Mouse (Mus musculus): ENCODE measurements around the gene Ptgis. TPM values are rescaled to one million over a fixed set of nuclear protein-coding genes. Genes with fewer than 3 reads are reported as not detected.
A peak's percentile ranks its signal among the peaks of the same experiment; 100 is the strongest.

The Ptgis gene
- polyA plus RNA-seq, 1 experiment from 2014 or later = 18.2 TPM

DNA sequence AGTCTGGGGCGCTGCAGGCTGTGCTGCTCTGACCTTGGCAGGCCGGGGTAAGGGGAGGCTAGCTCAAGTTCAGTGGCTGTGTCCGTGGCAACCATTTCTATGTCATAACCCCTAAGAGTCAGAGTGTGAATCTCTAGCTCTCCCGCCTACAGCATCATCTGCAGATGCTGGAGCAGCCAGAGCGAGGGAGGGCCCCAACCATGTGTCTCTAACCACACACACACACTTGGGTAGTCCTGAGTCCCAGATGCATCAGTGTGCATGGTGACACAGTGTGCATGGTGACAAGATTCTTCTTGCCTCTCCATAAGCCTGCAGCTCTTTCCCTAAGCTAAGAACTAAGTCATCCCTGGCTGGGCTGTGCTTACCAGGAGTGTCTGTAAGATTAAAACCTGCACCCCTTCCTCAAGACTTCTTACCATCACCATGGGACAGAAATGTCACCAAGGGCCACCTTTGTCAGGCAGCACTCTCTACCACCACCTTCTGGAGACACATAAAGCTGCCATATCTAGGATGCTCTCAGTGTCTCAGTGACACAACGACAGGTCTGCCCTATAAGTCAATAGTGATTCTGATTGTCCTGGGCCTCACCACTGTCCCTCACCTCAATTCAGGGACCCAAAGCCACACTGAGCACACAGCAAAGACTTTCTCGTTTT is 36.8 kb downstream of the Ptgis start:
- Histone ChIP-seq H3K27ac (no peak overlapping the region), H3K27me3 (replicated peaks) (no peaks in the 10 kb centered on the region), H3K4me2 (no peak overlapping the region), H3K4me3 (replicated peaks) (no peak overlapping the region), H3K36me3 (no peaks in the 10 kb centered on the region), H3K4me1 (no peaks in the 10 kb centered on the region), H3K9ac (no peak overlapping the region), H3K9me3 (no peaks in the 10 kb centered on the region)
- 79% methylated on average over 7 of the region's 7 CpGs for WGBS
- no peak for ATAC-seq (ENCODE audit: insufficient read depth, low FRiP score, low read depth)

DNA sequence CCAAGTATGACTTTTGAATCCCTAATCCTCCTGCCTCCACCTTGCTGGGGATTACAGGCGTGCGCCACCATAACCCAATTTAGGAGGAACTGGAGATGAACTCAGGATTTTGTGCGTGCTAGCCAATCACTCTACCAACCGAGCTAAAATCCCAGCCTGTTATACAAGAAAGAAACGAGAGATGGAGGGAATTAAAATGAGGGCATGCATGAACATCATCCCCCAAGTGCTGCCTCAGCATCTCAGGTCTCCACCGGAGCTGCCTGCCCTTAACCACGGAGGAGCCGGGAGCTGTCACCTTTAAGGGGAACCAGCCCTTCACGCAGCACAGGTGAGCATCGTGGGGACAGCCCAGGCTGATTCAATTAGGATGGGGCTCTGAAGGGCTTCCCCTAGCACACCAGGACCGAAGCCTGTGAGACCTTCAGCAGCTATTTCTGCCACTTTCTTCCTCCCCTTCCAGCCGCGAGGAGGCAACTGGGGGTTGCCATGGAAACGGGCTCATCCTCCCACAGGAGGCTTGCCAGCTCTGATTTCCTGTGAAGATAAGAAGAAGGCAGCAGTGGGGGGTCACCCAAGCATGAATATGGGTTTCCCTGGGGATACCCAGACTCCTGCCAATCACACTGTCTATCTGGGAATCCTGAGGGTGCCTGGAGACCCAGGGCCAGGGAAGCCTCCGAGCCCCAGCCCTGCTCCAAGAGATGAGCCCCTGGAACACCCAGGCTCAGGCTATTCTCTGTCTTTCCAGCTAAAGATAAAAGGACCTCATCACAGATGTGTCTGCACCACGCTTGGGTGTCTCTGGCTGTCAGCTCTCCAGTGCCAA is 38.7 kb downstream of the Ptgis start:
- 45% methylated on average over 16 of the region's 16 CpGs for WGBS
- Histone ChIP-seq H3K4me1 (no peaks in the 10 kb centered on the region), H3K9me3 (no peaks in the 10 kb centered on the region), H3K27me3 (replicated peaks) (no peaks in the 10 kb centered on the region), H3K4me3 (replicated peaks) (no peak overlapping the region), H3K36me3 (no peaks in the 10 kb centered on the region), H3K9ac (no peak overlapping the region), H3K27ac (no peak overlapping the region), H3K4me2 (no peak overlapping the region)
- ATAC-seq (ENCODE audit: insufficient read depth, low FRiP score, low read depth) = no peak

DNA sequence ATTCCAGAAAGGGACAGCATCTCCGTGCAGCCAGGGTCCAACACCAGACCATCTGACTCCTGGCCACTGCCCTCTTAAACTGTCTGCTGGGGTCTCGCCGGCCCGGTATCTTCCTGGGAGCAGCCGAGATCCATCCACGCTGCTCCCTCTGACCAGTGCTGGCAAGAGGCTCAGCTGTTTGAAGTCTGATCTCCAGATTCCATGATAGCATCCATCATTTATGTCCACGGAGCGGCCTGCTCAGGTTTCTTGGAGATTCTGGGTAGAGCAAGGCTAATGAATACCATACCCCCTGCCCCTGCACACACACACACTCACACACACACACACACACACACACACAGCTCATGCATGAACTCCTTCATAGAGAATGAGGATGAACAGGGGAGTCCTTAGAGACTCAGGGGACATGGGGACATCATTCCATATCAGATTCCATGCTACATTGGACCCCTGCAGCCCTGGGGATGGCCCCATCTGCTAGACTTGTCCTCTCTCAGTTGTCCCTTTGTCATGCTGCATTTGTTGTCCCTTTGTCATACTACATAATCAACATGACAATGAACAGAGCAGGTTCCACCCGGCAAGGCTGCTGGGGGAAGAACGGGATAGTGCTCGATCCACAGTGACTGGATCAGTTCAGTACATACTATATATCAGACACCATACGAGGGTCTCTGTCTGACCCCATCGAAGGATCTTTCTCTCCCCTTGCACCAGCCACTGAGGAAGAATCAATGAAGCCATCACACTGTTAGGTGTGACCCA is 41.6 kb downstream of the Ptgis start:
- ATAC-seq (ENCODE audit: insufficient read depth, low FRiP score, low read depth) = no peak
- H3K4me3 ChIP-seq (replicated peaks) = no peak overlapping the region
- no peaks in the 10 kb centered on the region for H3K9me3 ChIP-seq
- H3K36me3 ChIP-seq = no peaks in the 10 kb centered on the region
- no peak overlapping the region for H3K4me2 ChIP-seq
- H3K27me3 ChIP-seq (replicated peaks) = no peaks in the 10 kb centered on the region
- H3K9ac ChIP-seq = no peak overlapping the region
- H3K4me1 ChIP-seq = no peaks in the 10 kb centered on the region
- WGBS = 43% methylated on average over 13 of the region's 13 CpGs
- no peak overlapping the region for H3K27ac ChIP-seq

DNA sequence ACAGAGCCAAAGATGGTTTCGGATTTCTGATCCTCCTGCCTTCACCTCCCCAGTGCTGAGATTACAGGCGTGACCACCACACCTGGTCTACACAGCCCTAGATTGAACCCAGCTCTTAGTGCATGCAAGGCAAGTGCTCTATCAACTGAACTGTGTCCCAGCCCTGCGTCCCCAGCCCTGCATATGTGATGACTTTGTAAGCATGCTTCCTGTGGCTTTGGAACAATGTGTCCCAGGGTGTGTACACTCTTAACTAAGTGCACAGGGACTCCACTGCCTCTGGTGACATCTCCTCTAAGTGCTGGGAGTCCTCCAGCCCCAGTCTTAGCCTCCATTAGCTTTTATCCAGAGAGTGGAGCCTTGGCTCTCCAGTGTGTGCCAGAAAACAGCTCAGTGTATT is 47.0 kb downstream of the Ptgis start:
- Histone ChIP-seq H3K4me3 (replicated peaks) (no peak overlapping the region), H3K27me3 (replicated peaks) (peaks cover 21% of the 10 kb centered on the region), H3K9ac (no peak overlapping the region), H3K4me1 (peaks cover 22% of the 10 kb centered on the region), H3K9me3 (no peaks in the 10 kb centered on the region), H3K36me3 (no peaks in the 10 kb centered on the region), H3K27ac (no peak overlapping the region), H3K4me2 (no peak overlapping the region)
- ATAC-seq (ENCODE audit: insufficient read depth, low FRiP score, low read depth) = no peak
- 72% methylated on average over 3 of the region's 3 CpGs for WGBS

DNA sequence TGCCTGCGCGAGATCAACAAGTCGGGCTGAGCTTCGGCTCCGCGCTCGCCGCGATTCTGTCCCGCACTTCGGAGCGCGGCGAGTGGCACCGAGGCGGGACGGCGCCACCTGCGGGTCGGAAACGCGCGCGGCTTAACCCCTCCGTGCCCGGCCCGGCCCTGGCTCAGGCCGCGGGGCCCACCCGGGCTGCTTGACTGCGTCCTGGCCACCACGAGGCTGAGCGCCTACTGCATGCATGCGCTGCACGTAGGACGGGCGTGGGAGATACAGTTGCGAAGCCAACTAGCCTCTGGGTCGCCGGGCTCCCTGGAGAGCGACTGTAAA is 50.4 kb downstream of the Ptgis start, which contains the start of gene Kcnb1:
Kcnb1 (minus strand) TSS at position 80 of the 324 bp plus-strand sequence.
- Histone ChIP-seq H3K4me1 (peaks cover 27% of the 10 kb centered on the region), H3K27ac (no peak within 1 kb of the TSS), H3K4me2 (peak within 1 kb of the TSS; percentile 67), H3K36me3 (no peaks in the 10 kb centered on the region), H3K9me3 (no peaks in the 10 kb centered on the region), H3K27me3 (replicated peaks) (peaks cover 40% of the 10 kb centered on the region), H3K9ac (no peak within 1 kb of the TSS; the same call in 1 of the 2 replicates), H3K4me3 (replicated peaks) (peak within 1 kb of the TSS; percentile 47)
- WGBS = under 1% methylated on average over 40 of the region's 41 CpGs
- peak; percentile 38; the same call in 1 of the 2 replicates for ATAC-seq (ENCODE audit: insufficient read depth, low FRiP score, low read depth)

DNA sequence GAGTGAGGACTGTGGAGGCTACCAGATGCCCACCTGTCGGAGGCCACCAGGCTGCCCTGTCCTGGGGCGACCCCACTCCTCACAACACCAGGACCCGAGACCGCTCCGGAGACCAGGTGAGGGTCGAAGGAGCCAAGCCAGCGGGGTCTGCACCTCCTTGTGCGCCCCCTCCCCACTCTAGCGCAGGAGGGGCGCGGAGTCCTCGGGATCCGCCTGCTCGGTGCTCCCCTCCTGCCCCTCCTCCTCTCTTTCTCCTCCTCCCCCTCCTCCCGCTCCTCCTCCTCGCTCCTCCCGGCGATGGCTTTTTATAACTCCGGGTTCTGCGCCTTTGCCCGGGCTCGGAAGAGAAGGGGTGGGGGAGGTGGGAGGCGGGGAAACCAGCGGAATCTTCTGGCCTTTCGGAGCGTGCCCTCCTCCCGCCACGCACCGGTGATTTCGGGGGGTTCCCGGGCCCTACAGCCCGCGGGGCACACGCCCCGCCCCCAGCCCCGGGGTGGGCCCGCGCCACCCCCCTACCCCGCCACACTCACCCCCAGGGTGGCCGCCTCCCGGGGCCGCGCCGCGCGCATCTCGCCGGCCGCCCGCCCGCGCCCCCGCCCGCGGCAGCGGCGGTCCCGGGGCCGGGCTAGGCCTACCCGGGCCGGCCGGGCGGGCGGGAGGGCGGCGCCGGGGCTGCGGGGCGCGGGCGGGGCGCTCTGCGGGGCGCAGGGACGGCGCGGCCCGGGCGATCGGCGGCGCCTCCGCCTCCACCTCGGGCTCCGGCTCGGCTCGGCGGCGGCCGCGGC is 50.9 kb downstream of the Ptgis start:
- Histone ChIP-seq H3K4me3 (replicated peaks) (peak overlapping the region; percentile 47), H3K9me3 (no peaks in the 10 kb centered on the region), H3K9ac (no peak overlapping the region; the same call in 1 of the 2 replicates), H3K27ac (no peak overlapping the region), H3K4me2 (peak overlapping the region; percentile 67), H3K36me3 (no peaks in the 10 kb centered on the region), H3K4me1 (peaks cover 27% of the 10 kb centered on the region), H3K27me3 (replicated peaks) (peaks cover 40% of the 10 kb centered on the region)
- peak; percentile 38 for ATAC-seq (ENCODE audit: insufficient read depth, low FRiP score, low read depth)
- WGBS = under 1% methylated on average over 54 of the region's 91 CpGs

DNA sequence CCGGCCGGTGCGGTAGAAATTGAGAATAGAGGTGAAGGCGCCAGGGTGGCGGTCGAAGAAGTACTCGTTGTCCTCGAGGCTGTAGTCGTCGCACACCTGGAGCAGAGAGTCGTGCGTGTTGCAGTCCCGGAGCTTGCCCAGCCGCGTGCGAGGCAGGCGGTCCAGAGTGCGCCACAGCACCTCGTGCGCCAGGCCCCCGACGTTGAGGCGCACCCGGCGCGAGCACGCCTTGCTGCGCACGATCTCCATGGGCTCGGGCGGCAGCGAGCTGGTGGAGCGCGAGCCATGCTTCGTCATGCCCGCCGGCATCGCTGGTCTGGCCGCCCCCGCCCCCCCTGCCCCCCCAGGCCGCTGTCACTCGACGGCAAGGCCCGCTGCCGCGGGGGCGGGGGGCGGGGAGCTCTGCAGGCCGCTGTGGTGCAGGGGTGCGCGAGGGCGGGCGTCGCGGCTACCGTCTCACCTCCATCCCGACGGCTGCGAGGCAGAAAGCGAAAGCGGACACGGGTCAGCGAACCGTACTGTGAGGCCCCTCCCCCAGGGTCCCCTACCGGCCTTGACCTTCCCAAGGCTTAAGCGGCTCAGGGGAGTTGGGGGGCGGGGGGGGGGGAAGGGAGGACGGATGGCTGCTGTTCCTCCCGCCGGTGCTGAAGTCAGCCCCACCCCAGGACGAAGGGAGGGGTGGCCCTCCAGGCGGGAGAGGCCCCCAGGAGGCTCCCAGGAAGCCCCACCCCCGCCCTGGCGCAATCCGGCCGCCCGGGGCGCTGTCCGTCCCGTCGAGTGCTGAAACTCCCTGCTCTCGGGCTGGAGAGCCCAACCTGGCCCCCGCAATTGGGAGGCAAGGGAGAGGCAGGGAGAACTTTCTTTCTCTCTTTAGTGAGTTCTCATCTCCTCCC is 51.8 kb downstream of the Ptgis start:
- peak; percentile 63; the same call in 1 of the 2 replicates for ATAC-seq (ENCODE audit: insufficient read depth, low FRiP score, low read depth)
- Histone ChIP-seq H3K4me3 (replicated peaks) (peak overlapping the region; percentile 47), H3K27ac (no peak overlapping the region), H3K9me3 (no peaks in the 10 kb centered on the region), H3K4me1 (peaks cover 27% of the 10 kb centered on the region), H3K4me2 (peak overlapping the region; percentile 67), H3K9ac (no peak overlapping the region), H3K27me3 (replicated peaks) (peaks cover 40% of the 10 kb centered on the region), H3K36me3 (no peaks in the 10 kb centered on the region)
- WGBS = 14% methylated on average over 62 of the region's 83 CpGs

DNA sequence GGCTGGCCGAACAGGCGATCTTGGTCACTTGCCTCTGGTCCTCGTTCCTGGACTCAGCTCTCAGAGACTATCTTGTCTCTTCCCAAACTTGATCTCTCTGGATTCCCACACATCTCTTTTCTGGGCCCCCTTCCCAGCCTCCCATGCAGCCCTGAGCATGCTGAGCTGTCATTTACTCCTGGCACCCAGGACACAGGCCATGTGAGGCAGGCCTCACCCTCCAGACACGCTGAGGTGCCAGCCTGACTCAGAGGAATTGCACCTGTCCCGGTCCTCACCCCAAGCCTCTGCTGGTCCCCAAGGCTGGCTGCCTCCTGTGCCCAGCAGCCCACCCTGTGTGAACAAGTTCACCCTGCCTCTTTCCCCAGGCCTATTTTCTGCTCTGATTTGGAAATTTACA is 53.3 kb downstream of the Ptgis start:
- H3K4me3 ChIP-seq (replicated peaks) = no peak overlapping the region
- H3K27me3 ChIP-seq (replicated peaks) = peaks cover 40% of the 10 kb centered on the region
- H3K9me3 ChIP-seq = no peaks in the 10 kb centered on the region

DNA sequence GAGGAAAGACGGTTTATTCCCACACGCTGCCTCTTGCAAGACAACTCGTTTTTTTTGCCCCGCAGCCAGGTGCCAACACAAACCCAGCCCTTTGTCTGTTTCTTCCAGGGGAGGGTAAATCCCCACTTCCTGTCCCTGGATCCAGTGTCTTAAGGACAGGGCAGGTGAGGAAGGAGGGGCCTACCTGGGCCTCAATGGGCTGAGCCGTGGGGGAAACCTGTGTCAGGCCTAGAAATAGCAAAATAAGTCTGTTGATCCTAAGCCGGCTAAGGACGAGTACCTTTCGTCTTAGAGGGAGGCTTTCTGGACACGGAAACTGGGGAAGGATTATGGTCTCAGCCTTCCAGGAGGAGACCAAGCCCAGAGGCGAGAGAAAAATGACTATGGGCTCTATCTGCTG is 53.9 kb downstream of the Ptgis start:
- H3K9me3 ChIP-seq = no peaks in the 10 kb centered on the region
- H3K27me3 ChIP-seq (replicated peaks) = peaks cover 40% of the 10 kb centered on the region

More for the DNA sequence above, 53.3 kb downstream of the Ptgis start:
- 83% methylated on average over 5 of the region's 5 CpGs for WGBS
- ATAC-seq (ENCODE audit: insufficient read depth, low FRiP score, low read depth) = no peak
- Histone ChIP-seq H3K9ac (no peak overlapping the region), H3K4me1 (peaks cover 27% of the 10 kb centered on the region), H3K27ac (no peak overlapping the region), H3K36me3 (no peaks in the 10 kb centered on the region), H3K4me2 (no peak overlapping the region)

DNA sequence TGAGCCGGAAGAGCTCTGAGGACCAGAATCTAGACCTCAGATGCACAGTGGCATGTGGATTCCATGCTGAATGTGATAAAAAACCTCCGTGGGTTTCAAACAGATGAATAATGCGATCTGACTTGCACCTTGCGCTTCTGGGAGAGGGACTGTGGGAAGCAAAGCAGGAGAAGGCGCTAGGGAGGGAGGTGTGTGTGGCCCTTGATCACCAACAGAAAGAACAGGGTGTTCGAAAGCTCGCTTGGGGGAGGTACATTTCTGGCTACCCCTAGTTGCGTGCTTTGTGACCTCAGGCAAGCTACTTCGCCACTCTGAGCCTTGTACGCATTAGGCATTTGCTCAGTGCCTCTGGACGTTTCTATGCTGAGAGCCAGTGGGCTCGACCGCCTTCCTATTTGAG is 54.4 kb downstream of the Ptgis start:
- Histone ChIP-seq H3K9ac (no peak overlapping the region), H3K27ac (no peak overlapping the region), H3K36me3 (no peaks in the 10 kb centered on the region), H3K9me3 (no peaks in the 10 kb centered on the region), H3K4me3 (replicated peaks) (no peak overlapping the region), H3K27me3 (replicated peaks) (peaks cover 36% of the 10 kb centered on the region), H3K4me2 (no peak overlapping the region), H3K4me1 (peaks cover 27% of the 10 kb centered on the region)
- WGBS = 50% methylated on average over 13 of the region's 13 CpGs
- no peak for ATAC-seq (ENCODE audit: insufficient read depth, low FRiP score, low read depth)

More for the DNA sequence above, 53.9 kb downstream of the Ptgis start:
- no peak for ATAC-seq (ENCODE audit: insufficient read depth, low FRiP score, low read depth)
- H3K9ac ChIP-seq = no peak overlapping the region
- no peak overlapping the region for H3K4me2 ChIP-seq
- no peak overlapping the region for H3K27ac ChIP-seq
- no peaks in the 10 kb centered on the region for H3K36me3 ChIP-seq
- no peak overlapping the region for H3K4me3 ChIP-seq (replicated peaks)
- H3K4me1 ChIP-seq = peaks cover 27% of the 10 kb centered on the region
- 44% methylated on average over 10 of the region's 10 CpGs for WGBS
